Comparison of ENCODE assay signal across 7 mouse cellular contexts in genomic region chr17:34128944-34129791, GRCm38 (mm10). TPM values are rescaled to one million over a fixed set of nuclear protein-coding genes. Genes with fewer than 3 reads are reported as not detected.
DNase-seq lines count a peak whose midpoint lies in the region; ATAC-seq lines count a peak whose summit lies in the region.

No protein-coding gene starts in this region.

- H3K4me3 ChIP-seq in neural tube, embryonic 11.5 days (ENCODE audit: low read depth, low read length) = no peak overlapping the region
- peak overlapping the region; percentile 3; the same call in 1 of the 2 replicates for H3K4me3 ChIP-seq in forebrain, embryonic 14.5 days (ENCODE audit: low read depth, low read length)
- H3K4me3 ChIP-seq in liver, embryonic 13.5 days (replicated peaks) = no peak overlapping the region

- 24% methylated on average over 18 of the region's 18 CpGs for WGBS in neural tube, embryonic 11.5 days
- WGBS in forebrain, embryonic 14.5 days = 23% methylated on average over 18 of the region's 18 CpGs
- WGBS in liver, embryonic 13.5 days (ENCODE audit: insufficient replicate concordance) = 15% methylated on average over 18 of the region's 18 CpGs

- peak; percentile 34 for DNase-seq in neural tube, embryonic 11.5 days (ENCODE audit: low spot score)
- DNase-seq in neural tube, embryonic 10.5 days (ENCODE audit: extremely low spot score, low spot score) = no peak
- DNase-seq in forebrain, embryonic 14.5 days (ENCODE audit: low spot score) = no peak
- no peak for DNase-seq in liver, embryonic 13.5 days
- peak; percentile 81 for DNase-seq in thymus, postnatal 0 days (ENCODE audit: low spot score)
- no peak for DNase-seq in adrenal gland, postnatal 14 days
- DNase-seq in kidney, postnatal 14 days = no peak

- peak overlapping the region; percentile 18; the same call in 1 of the 2 replicates for H3K9ac ChIP-seq in neural tube, embryonic 11.5 days (ENCODE audit: low read length)
- peak overlapping the region; percentile 29; the same call in 1 of the 2 replicates for H3K9ac ChIP-seq in forebrain, embryonic 14.5 days (ENCODE audit: low read length)
- peak overlapping the region; percentile 13; the same call in 1 of the 2 replicates for H3K9ac ChIP-seq in liver, embryonic 13.5 days

- H3K27ac ChIP-seq in neural tube, embryonic 11.5 days (ENCODE audit: low read depth, low read length) = no peak overlapping the region
- H3K27ac ChIP-seq in forebrain, embryonic 14.5 days (ENCODE audit: low read depth, low read length) = peak overlapping the region; percentile 63
- no peak overlapping the region for H3K27ac ChIP-seq in liver, embryonic 13.5 days

- ATAC-seq in neural tube, embryonic 11.5 days (ENCODE audit: insufficient read depth, low FRiP score, low TSS enrichment) = no peak
- ATAC-seq in forebrain, embryonic 14.5 days = peak; percentile 27; the same call in 1 of the 2 replicates
- no peak for ATAC-seq in liver, embryonic 13.5 days (ENCODE audit: low read depth)

- H3K36me3 ChIP-seq in neural tube, embryonic 11.5 days (ENCODE audit: control insufficient read depth, insufficient read depth, low read length) = no peaks in the 10 kb centered on the region
- H3K36me3 ChIP-seq in forebrain, embryonic 14.5 days (ENCODE audit: control insufficient read depth, insufficient read depth, low read length) = no peaks in the 10 kb centered on the region
- H3K36me3 ChIP-seq in liver, embryonic 13.5 days = peaks cover 4% of the 10 kb centered on the region; the same call in 1 of the 2 replicates

- H3K9me3 ChIP-seq in neural tube, embryonic 11.5 days (ENCODE audit: control insufficient read depth, low read length) = no peaks in the 10 kb centered on the region
- no peaks in the 10 kb centered on the region for H3K9me3 ChIP-seq in forebrain, embryonic 14.5 days (replicated peaks; ENCODE audit: control insufficient read depth, low read length)
- no peaks in the 10 kb centered on the region for H3K9me3 ChIP-seq in liver, embryonic 13.5 days (replicated peaks)

- H3K4me1 ChIP-seq in neural tube, embryonic 11.5 days (ENCODE audit: control insufficient read depth, insufficient read depth, low read length) = peaks cover 8% of the 10 kb centered on the region
- 0 out of 2 replicates have a peak, but pooled peaks cover 2% of the 10 kb centered on the region for H3K4me1 ChIP-seq in forebrain, embryonic 14.5 days (ENCODE audit: control insufficient read depth, insufficient read depth, low read length)
- peaks cover 50% of the 10 kb centered on the region for H3K4me1 ChIP-seq in liver, embryonic 13.5 days (replicated peaks)

- peak overlapping the region; percentile 9; the same call in 1 of the 2 replicates for H3K4me2 ChIP-seq in neural tube, embryonic 11.5 days (ENCODE audit: low read depth)
- peak overlapping the region; percentile 35 for H3K4me2 ChIP-seq in forebrain, embryonic 14.5 days (ENCODE audit: low read length)
- 0 out of 2 replicates have a peak overlapping the region, but pooled peaks have one; percentile 6 for H3K4me2 ChIP-seq in liver, embryonic 13.5 days

- no peaks in the 10 kb centered on the region for H3K27me3 ChIP-seq in neural tube, embryonic 11.5 days (ENCODE audit: control insufficient read depth, insufficient read depth, low read length)
- no peaks in the 10 kb centered on the region for H3K27me3 ChIP-seq in forebrain, embryonic 14.5 days (replicated peaks; ENCODE audit: control insufficient read depth, insufficient read depth, low read length)
- peaks cover 33% of the 10 kb centered on the region for H3K27me3 ChIP-seq in liver, embryonic 13.5 days

RNA-seq across cellular contexts. Expression of gene Brd2, which starts 6.7 kb away (rescaled TPM):
- polyA plus RNA-seq in neural tube, embryonic 11.5 days (2014; fragmentation: Nextera tagmentation; extraction: Ambion mirVana) = 116 and 133 TPM in 2 replicates
- polyA plus RNA-seq in forebrain, embryonic 14.5 days (2014; fragmentation: Nextera tagmentation; extraction: Ambion mirVana) = 118 and 137 TPM in 2 replicates
- 42.0 and 53.3 TPM in 2 replicates for polyA plus RNA-seq in liver, embryonic 13.5 days (2015; fragmentation: Nextera tagmentation; extraction: Ambion mirVana)
- polyA plus RNA-seq in thymus, postnatal 0 days (2015; fragmentation: Nextera tagmentation; extraction: Ambion mirVana) = 98.3 and 107 TPM in 2 replicates
- total RNA-seq in adrenal gland, postnatal 14 days (2021) = 198 and 203 TPM in 2 replicates

RNA-seq across cellular contexts. Expression of gene H2-DMa, which starts 9.8 kb away (rescaled TPM):
- 9.2 and 10.3 TPM in 2 replicates for polyA plus RNA-seq in neural tube, embryonic 11.5 days (2014; fragmentation: Nextera tagmentation; extraction: Ambion mirVana)
- polyA plus RNA-seq in forebrain, embryonic 14.5 days (2014; fragmentation: Nextera tagmentation; extraction: Ambion mirVana) = 11.0 and 11.6 TPM in 2 replicates
- polyA plus RNA-seq in liver, embryonic 13.5 days (2015; fragmentation: Nextera tagmentation; extraction: Ambion mirVana) = 4.4 and 5.2 TPM in 2 replicates
- polyA plus RNA-seq in thymus, postnatal 0 days (2015; fragmentation: Nextera tagmentation; extraction: Ambion mirVana) = 113 and 114 TPM in 2 replicates
- total RNA-seq in adrenal gland, postnatal 14 days (2021) = 8.0 and 18.8 TPM in 2 replicates

RNA-seq across cellular contexts. Expression of gene H2-DMb2, which starts 13.9 kb away (rescaled TPM):
- not detected in 2 replicates for polyA plus RNA-seq in neural tube, embryonic 11.5 days (2014; fragmentation: Nextera tagmentation; extraction: Ambion mirVana)
- polyA plus RNA-seq in forebrain, embryonic 14.5 days (2014; fragmentation: Nextera tagmentation; extraction: Ambion mirVana) = 0.18 and 0.36 TPM in 2 replicates
- polyA plus RNA-seq in liver, embryonic 13.5 days (2015; fragmentation: Nextera tagmentation; extraction: Ambion mirVana) = 0.31 and 0.36 TPM in 2 replicates
- polyA plus RNA-seq in thymus, postnatal 0 days (2015; fragmentation: Nextera tagmentation; extraction: Ambion mirVana) = 57.8 and 62.9 TPM in 2 replicates
- 2.7 and 17.0 TPM in 2 replicates for total RNA-seq in adrenal gland, postnatal 14 days (2021)

RNA-seq across cellular contexts. Expression of gene H2-DMb1, which starts 23.7 kb away (rescaled TPM):
- polyA plus RNA-seq in neural tube, embryonic 11.5 days (2014; fragmentation: Nextera tagmentation; extraction: Ambion mirVana) = not detected in 2 replicates
- 0.66 and 1.2 TPM in 2 replicates for polyA plus RNA-seq in forebrain, embryonic 14.5 days (2014; fragmentation: Nextera tagmentation; extraction: Ambion mirVana)
- polyA plus RNA-seq in liver, embryonic 13.5 days (2015; fragmentation: Nextera tagmentation; extraction: Ambion mirVana) = 0.54 and 0.62 TPM in 2 replicates
- polyA plus RNA-seq in thymus, postnatal 0 days (2015; fragmentation: Nextera tagmentation; extraction: Ambion mirVana) = 39.8 and 42.2 TPM in 2 replicates
- total RNA-seq in adrenal gland, postnatal 14 days (2021) = 3.6 and 8.3 TPM in 2 replicates

RNA-seq across cellular contexts. Expression of gene H2-Oa, which starts 37.0 kb away (rescaled TPM):
- 0.93 TPM in 1 of 2 replicates, not detected in the other for polyA plus RNA-seq in neural tube, embryonic 11.5 days (2014; fragmentation: Nextera tagmentation; extraction: Ambion mirVana)
- polyA plus RNA-seq in forebrain, embryonic 14.5 days (2014; fragmentation: Nextera tagmentation; extraction: Ambion mirVana) = 0.22 TPM in 1 of 2 replicates, not detected in the other
- 0.39 and 0.41 TPM in 2 replicates for polyA plus RNA-seq in liver, embryonic 13.5 days (2015; fragmentation: Nextera tagmentation; extraction: Ambion mirVana)
- polyA plus RNA-seq in thymus, postnatal 0 days (2015; fragmentation: Nextera tagmentation; extraction: Ambion mirVana) = 55.0 and 57.1 TPM in 2 replicates
- total RNA-seq in adrenal gland, postnatal 14 days (2021) = 0.33 and 4.1 TPM in 2 replicates

Comparison
In these comparisons a context has a peak if more than half of its experiments do, and no peak if none do; other contexts are left out.
1. DNase-seq: peak in neural tube, embryonic 11.5 days (single experiment) and thymus, postnatal 0 days (single experiment); none in neural tube, embryonic 10.5 days (single experiment), forebrain, embryonic 14.5 days (single experiment), liver, embryonic 13.5 days (single experiment), adrenal gland, postnatal 14 days (single experiment) and kidney, postnatal 14 days (single experiment).
2. RNA of gene H2-DMb2, which starts 13.9 kb away (polyA plus RNA-seq): 57.8 to 62.9 TPM in thymus, postnatal 0 days; 0.31 to 0.36 TPM in liver, embryonic 13.5 days, 0.18 to 0.36 TPM in forebrain, embryonic 14.5 days and not detected in neural tube, embryonic 11.5 days; every median in the first group is over 10 times any median in the second.
3. Peak in every context shown above with its lines, with median percentiles within 50 percentile points of each other: H3K4me2 ChIP-seq and H3K9ac ChIP-seq.